Mouse (Mus musculus) CH12F3 (cell line): ENCODE results near the gene Tomm5.
"Not testable (repeated sequence)": the region's sequence is repeated elsewhere in the genome, so short reads cannot be mapped to it uniquely, and the experiment has no call there.

Experiments used
- in situ Hi-C: fragments of 300-500 bp; cut with MboI; formaldehyde crosslinking; loops from 2 replicates; pipeline ENCODE4 v1.14.3; 2020; ENCODE audit warnings: low sequenced_read_pairs

Gene Tomm5

DNA sequence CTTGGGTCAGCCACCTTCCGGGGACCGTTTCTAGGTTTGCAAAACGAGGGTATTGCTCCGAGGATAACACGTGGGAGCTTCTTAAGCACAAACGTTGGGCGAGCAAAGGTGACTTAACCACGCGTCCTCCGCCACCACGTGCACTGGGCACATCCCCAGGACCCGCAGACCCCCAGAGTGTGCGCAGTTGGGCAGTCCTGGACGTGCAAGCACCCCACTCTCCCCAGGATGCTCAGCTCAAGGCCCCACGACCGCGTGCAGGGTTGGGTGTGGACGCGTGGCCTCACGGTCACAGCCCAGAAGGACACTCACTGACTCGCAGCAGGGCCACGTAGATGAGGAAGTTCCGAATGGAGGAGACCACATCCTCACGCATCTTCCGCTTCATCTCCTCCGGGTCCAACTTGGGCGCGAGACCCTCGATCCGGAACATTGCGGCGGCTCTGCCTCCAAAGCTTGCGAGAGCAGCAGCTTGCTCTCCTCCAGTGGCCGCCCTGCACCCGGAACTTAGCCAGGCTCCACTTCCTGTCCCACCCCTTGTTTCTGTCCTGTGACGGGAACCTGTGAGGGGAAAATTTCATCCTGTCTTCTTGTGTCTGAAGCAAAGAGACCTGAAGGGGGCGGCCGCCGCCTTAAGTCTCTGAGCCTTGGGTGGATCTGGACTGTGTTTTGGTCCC lies at the start of gene Tomm5:
Gene Tomm5, minus strand, starts transcription at position 514 of the 677 bp plus-strand sequence.
- in situ Hi-C loops, result loop anchor here (10.0 kb wide), 1 partner anchor 177 kb away; no protein-coding TSS in a partner anchor

- in situ Hi-C loops, result no loop called here
Measured at GRCm38 (mm10) chr4:45156433-45156832, 48.5 kb upstream of the Tomm5 start.

DNA sequence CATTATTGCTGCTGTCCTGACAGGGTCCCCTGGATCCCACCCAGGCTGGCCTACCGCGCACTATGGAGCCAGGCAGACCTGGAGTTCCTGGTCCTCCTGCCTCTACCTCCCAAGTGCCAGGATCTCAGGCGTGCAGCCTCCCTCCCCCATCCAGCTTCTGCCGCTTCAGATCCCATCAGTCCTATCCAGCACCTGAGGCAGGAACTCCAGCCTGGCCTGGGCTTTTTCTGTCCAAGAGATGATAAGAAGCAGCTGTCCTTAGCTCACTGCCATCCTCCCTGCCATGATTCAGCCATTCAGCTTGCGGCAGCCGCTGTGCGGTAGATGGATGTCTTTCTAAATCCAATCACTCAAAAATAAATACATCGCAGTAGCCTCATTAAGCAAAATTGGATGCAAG lies 35.1 kb upstream of the Tomm5 start:
- in situ Hi-C loops, result no loop called here

DNA sequence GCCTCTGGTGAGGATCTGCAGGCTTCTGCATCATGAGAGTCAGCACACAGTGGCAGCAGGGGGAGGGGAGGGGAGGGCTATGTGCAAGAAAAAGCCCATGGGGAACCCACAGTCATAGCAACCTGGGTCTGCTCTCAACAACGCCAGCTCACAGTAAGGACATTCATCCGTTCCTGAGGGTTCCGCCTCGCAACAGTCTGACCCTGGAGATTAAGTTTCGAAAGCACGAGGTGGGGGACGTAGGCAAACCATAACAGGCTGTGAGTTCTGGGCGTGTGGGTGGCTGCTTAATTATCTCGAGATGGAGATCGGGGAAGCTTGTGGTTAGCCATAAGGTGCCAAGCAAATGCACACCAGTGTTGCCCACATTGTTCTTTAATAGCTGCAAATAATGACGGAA lies 34.5 kb upstream of the Tomm5 start:
- in situ Hi-C loops, result no loop called here

DNA sequence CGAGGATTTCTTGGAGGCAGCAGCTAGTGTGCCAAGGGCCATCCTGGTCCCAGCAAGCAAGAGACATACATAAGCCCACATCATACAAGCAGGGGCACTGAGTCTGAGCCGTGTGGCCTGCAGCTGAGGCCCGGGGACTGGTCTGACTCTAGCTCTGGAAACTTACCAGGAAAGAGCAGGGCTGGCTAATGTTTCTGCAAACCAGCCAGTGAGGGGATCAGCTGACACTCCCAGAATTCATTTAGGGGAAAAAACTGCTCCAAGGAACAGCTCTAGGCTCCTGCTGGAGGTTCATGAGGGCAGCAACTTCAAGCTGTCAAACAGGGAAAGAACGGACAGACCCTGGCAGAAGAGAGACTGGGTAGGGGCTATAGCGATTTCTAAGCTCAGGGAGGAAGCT lies 33.9 kb upstream of the Tomm5 start:
- in situ Hi-C loops, result no loop called here

- in situ Hi-C loops, result no loop called here
Measured at GRCm38 (mm10) chr4:45137636-45138035, 29.7 kb upstream of the Tomm5 start.

- in situ Hi-C loops, result no loop called here
Measured at GRCm38 (mm10) chr4:45134471-45134870, 26.6 kb upstream of the Tomm5 start.

DNA sequence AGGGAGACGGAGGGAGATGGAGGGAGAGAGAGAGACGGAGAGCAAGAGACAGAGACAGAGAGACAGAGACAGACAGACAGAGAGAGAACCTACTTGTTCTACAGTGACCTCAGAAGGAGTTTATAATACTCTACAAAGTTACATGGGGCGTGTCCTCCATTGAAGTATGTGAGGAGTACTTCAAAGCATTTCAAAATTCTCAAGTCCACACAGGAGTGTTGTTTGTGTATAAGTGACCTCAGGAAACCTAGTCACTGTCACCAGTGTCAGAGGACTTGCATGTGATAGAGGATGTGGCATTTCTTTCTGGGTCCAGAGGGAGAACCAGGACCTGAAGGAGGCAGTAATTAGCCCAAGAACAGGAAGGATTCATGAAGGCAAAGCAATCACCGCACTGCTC lies 23.1 kb upstream of the Tomm5 start:
- in situ Hi-C loops, result no loop called here

- in situ Hi-C loops, result no loop called here
Measured at GRCm38 (mm10) chr4:45121311-45121710, 13.4 kb upstream of the Tomm5 start.

DNA sequence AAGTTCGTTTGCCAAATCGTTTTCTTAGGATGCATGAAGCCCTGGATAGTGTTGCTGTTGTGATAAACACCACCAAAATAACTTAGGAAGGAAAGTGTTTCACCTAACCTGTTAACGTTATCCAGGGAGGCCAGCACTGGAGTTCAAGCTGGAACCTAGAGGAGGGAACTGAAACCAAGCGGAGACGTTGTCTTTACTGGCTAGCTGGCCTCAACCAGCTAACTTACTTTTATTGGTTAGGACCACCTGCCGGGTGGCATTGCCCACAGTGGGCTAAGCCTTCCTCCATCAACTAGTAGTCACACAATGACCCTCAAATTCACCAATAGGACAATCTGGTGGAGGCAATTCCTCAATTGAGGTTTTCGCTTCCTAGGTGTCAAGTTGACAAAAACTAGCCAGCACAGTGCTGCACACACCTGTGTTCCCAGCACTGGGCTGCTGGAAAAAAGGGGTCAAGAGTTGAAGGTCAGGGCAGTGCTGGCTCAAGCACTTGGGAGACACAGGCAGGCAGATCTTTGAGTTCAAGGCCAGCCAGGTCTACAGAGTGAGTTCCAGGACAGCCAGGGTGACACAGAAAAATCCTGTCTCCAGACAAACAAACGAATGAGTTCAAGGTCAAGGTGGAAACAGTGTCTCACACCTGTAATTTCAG lies 669 bp upstream of the Tomm5 start:
- in situ Hi-C loops, result loop anchor here (10.0 kb wide), 1 partner anchor 176 kb away; no protein-coding TSS in a partner anchor

GRCm38 (mm10) chr4:45107066-45107465 lies 848 bp downstream of the Tomm5 start:
- in situ Hi-C loops, result loop anchor here (10.0 kb wide), 1 partner anchor 178 kb away; no protein-coding TSS in a partner anchor

- in situ Hi-C loops, result loop anchor here (10.0 kb wide), 1 partner anchor 178 kb away; no protein-coding TSS in a partner anchor
Measured at GRCm38 (mm10) chr4:45106409-45106808, 1.5 kb downstream of the Tomm5 start.

DNA sequence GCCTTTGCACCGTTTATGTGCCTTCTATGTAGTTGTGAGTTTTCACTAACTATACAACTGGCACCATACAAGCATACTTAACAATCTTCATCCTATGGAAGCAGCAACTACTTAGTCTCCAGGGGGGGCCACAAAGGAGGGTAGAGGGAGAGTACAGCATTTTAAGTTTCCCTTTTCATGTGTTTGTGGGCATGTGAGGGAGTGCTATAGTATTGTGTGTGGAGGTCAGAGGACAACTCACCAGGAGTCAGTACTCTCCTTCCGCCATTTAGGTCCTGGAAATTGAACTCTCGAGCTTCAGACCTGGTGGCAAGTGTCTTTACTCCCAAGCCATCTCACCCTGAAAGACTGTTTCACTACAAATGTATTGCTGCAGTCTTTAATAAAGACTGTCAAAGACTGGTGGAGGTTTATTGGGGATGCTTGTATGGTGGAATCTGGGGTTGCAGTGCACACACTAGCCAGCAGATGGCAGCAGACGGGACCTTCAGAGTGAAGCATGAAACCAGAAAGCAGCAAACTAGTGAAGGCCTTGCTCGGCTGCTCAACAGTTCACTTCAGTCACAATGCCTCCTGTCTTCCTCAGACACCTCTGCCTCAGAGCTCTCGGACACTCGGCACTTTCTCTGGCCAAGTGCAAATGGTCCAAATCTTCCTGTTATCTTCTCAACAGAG lies 10.6 kb downstream of the Tomm5 start:
- in situ Hi-C loops, result no loop called here

GRCm38 (mm10) chr4:45084895-45085290 lies 23.0 kb downstream of the Tomm5 start:
- in situ Hi-C loops, result no loop called here

GRCm38 (mm10) chr4:45084021-45084894 lies 23.7 kb downstream of the Tomm5 start, which contains the start of gene Fbxo10:
Gene Fbxo10, minus strand, starts transcription at chr4:45084604.
- in situ Hi-C loops, result no loop called here

DNA sequence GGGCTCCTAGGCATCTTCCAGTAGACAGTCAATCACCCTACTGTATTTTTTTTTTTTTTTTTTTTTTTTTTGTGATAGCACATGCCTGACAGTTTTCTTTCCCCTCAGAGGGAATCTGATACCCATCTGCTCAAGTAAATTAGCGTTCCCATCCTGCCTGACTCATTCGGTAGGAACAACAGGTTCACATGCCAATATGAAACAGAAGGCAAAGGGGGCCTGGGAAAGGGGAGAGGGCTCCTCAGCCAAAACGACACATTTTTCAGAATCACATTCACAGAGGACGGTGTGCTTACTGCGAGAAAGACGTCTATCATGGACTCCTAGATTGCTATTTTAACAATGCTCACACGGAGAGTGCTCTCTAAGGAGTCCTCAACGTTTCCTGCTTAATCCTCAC lies 24.4 kb downstream of the Tomm5 start:
- in situ Hi-C loops, result no loop called here

DNA sequence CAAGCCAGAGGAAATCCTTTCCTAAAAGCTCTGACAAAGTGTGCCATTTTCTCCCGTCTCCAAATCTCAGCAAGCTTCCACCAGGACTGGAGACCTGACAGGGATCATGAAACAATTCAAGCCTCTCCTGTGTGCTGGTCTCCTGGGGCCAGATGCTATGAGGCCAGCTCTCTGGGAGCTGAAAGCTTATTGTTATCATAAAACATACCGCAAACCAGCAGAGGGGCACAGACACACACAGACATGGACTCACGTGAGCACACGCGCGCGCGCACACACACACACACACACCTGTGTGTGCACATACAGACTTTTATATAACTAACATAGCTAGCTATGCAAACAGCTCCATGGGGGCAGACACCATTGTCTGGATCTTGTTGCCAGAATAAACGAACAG lies 25.0 kb downstream of the Tomm5 start:
- in situ Hi-C loops, result no loop called here

DNA sequence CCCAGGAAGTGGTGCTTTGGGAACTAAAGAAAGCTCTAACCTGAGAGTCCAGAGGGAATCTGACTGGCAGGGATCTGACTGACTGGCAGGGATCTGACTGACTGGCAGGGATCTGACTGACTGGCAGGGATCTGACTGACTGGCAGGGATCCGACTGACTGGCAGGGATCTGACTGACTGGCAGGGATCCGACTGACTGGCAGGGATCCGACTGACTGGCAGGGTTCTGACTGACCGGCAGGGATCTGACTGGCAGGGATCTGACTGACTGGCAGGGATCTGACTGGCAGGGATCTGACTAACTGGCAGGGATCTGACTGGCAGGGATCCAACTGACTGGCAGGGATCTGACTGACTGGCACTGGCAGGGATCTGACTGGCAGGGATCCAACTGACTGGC lies 26.9 kb downstream of the Tomm5 start:
- in situ Hi-C loops, result not testable (repeated sequence)

- in situ Hi-C loops, result no loop called here
Measured at GRCm38 (mm10) chr4:45073544-45073943, 34.4 kb downstream of the Tomm5 start.

DNA sequence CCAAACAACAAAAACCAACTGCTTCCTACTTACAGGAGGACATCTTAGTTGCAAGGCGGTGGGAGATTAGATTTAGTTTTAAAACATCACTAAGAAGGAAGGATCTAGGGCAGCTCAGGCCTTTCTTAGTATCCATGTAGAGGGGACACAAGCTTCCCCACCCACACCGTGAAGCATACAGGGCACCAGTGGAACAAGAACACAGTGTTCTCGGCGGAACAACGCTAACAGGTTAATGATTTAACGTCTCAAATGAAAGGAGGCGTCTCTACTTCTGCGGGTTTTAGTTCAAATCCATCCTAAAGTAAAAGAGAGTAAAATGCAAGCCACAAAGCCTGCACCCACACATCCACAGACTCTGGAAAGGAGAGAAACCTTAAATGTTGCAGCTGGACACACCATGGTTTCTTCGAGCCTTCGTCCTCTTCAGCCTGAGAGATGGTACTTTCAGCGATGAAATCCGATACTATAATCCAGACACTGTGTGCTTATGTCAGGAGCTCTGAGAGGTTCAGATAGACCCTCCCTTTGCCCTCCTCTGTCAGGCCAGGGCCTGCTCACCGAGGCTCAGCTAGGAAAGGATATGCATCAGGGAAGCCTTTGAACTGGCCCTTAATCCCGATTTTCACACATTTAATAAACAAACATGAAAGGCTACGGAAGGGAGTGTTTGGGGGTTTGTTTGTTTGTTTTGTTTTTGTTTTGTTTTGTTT lies 35.5 kb downstream of the Tomm5 start:
- in situ Hi-C loops, result no loop called here
